Mouse (Mus musculus): ENCODE measurements at regions not wholly inside any gene's neighbourhood (a gene's known extent, or its start where the extent isn't known, plus 50 kb on each side); places are given as distances from the start of the nearest gene placed in this dataset.
"Not testable (repeated sequence)": the region's sequence is repeated elsewhere in the genome, so short reads cannot be mapped to it uniquely, and the experiment has no call there.

DNA sequence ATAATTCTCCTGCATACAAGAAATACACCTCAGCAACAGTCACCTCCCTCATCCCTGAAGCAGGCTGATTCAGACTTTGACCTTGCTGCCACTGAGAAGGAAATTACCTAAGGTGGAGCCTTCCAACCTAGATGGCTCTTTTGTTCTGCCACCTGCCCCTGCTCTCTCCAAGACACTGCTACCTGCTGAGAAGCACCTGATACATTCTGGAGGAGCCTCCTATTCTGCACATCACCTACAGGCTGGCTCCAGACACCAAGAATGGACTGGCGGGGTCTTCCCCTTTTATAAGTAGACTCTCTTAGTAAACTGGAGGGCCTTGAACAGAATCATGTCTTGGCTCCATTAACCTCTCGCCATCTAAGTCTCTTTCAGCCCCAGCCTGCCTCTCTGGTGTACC lies 1149.5 kb upstream of the 2610301B20Rik start:
- WGBS = 92% methylated on average over 2 of the region's 2 CpGs
- H3K9ac ChIP-seq (ENCODE audit: low read depth, low read length); H3K36me3 ChIP-seq (ENCODE audit: control insufficient read depth, insufficient read depth); H3K4me1 ChIP-seq (replicated peaks; ENCODE audit: control insufficient read depth, insufficient read depth, low read length); H3K4me3 ChIP-seq (ENCODE audit: low read depth, low read length); H3K27ac ChIP-seq (ENCODE audit: low read depth, low read length); ATAC-seq; H3K4me2 ChIP-seq (replicated peaks; ENCODE audit: low read depth); H3K9me3 ChIP-seq (ENCODE audit: control insufficient read depth); H3K27me3 ChIP-seq (replicated peaks; ENCODE audit: control insufficient read depth, insufficient read depth, low read length): not testable (repeated sequence)

DNA sequence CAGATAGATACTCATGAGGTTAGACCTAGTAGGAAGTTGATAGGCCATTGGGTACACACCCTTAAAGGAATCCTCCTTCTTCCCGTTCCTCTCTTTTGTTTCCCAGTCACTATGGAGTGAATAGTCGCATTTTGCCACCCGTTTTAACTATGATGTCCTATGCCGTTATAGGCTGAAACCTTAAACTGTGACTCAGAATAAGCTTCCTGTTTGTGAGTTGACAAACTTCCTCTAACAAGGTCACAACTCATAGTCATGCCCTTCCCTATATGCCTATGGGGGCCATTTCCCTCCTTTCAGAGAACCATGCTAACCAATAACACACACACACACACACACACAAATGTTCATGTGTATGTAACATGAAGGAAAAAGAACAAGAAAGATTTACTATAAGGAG lies 1136.6 kb upstream of the 2610301B20Rik start:
- Histone ChIP-seq H3K27me3 (replicated peaks; ENCODE audit: control insufficient read depth, insufficient read depth, low read length) (no peaks in the 10 kb centered on the region), H3K4me3 (ENCODE audit: low read depth, low read length) (no peak overlapping the region), H3K27ac (ENCODE audit: low read depth, low read length) (no peak overlapping the region), H3K9ac (ENCODE audit: low read depth, low read length) (no peak overlapping the region), H3K4me1 (replicated peaks; ENCODE audit: control insufficient read depth, insufficient read depth, low read length) (no peaks in the 10 kb centered on the region), H3K36me3 (ENCODE audit: control insufficient read depth, insufficient read depth) (no peaks in the 10 kb centered on the region), H3K9me3 (ENCODE audit: control insufficient read depth) (no peaks in the 10 kb centered on the region), H3K4me2 (replicated peaks; ENCODE audit: low read depth) (no peak overlapping the region)
- ATAC-seq = no peak
- 86% methylated on average over 4 of the region's 4 CpGs for WGBS
- no peak for TF ChIP-seq CTCF (IDR thresholded peaks at IDR 0.05; ENCODE audit: low read depth)

DNA sequence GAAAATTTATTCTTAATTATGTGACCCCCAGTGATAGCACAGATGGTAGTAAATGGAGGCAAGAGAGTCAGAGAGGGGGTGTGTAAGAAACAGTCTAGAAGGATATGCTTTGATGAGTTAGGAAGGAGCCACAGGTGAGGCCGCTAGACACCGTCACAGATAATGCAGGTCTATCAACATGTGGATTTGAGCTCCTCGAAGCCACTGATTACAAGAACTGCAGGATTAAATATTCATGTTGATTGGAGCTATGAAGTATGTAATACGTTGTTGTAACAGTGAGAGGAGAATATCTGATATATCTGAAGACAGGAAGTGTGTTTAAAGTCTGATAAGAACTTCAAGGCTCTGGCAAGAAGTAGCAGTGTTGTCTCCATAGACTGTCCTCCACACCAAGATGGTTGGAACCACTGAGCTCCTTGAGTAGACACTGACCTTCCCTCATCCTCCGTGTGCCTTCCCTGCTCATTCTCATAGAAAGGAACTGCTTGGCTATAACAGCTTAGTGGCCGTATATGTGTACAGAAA lies 1126.8 kb upstream of the 2610301B20Rik start:
- Histone ChIP-seq H3K4me1 (replicated peaks; ENCODE audit: control insufficient read depth, insufficient read depth, low read length) (no peaks in the 10 kb centered on the region), H3K36me3 (ENCODE audit: control insufficient read depth, insufficient read depth) (no peaks in the 10 kb centered on the region), H3K9me3 (ENCODE audit: control insufficient read depth) (no peaks in the 10 kb centered on the region), H3K27me3 (replicated peaks; ENCODE audit: control insufficient read depth, insufficient read depth, low read length) (no peaks in the 10 kb centered on the region), H3K27ac (ENCODE audit: low read depth, low read length) (no peak overlapping the region), H3K4me2 (replicated peaks; ENCODE audit: low read depth) (no peak overlapping the region), H3K4me3 (ENCODE audit: low read depth, low read length) (no peak overlapping the region), H3K9ac (ENCODE audit: low read depth, low read length) (no peak overlapping the region)
- WGBS = 84% methylated on average over 6 of the region's 6 CpGs
- TF ChIP-seq CTCF (IDR thresholded peaks at IDR 0.05; ENCODE audit: low read depth) = no peak
- no peak for ATAC-seq

DNA sequence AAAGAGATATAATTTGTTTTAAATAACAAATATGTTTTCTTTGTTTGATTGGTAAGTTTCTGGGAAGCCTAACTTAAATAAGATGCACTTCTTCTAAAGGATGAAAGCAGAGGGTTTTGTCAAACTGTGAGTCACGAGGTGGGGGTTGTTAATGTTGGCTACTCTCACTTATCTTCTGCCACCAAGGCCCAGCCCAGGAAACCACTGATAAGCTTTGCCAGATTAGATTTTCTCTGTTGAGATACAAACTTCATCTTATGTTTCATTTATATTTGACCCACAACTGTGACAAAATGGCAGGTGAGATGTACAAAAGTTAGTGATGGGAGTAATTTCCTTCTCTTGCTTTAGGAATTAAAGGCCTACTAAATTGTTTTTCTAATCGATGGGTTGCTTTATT lies 1126.2 kb upstream of the 2610301B20Rik start:
- Histone ChIP-seq H3K36me3 (ENCODE audit: control insufficient read depth, insufficient read depth) (no peaks in the 10 kb centered on the region), H3K9ac (ENCODE audit: low read depth, low read length) (no peak overlapping the region), H3K27me3 (replicated peaks; ENCODE audit: control insufficient read depth, insufficient read depth, low read length) (no peaks in the 10 kb centered on the region), H3K4me1 (replicated peaks; ENCODE audit: control insufficient read depth, insufficient read depth, low read length) (no peaks in the 10 kb centered on the region), H3K4me2 (replicated peaks; ENCODE audit: low read depth) (no peak overlapping the region), H3K27ac (ENCODE audit: low read depth, low read length) (no peak overlapping the region), H3K4me3 (ENCODE audit: low read depth, low read length) (no peak overlapping the region), H3K9me3 (ENCODE audit: control insufficient read depth) (no peaks in the 10 kb centered on the region)
- WGBS = 64% methylated on average over 2 of the region's 2 CpGs
- no peak for TF ChIP-seq CTCF (IDR thresholded peaks at IDR 0.05; ENCODE audit: low read depth)
- no peak for ATAC-seq

DNA sequence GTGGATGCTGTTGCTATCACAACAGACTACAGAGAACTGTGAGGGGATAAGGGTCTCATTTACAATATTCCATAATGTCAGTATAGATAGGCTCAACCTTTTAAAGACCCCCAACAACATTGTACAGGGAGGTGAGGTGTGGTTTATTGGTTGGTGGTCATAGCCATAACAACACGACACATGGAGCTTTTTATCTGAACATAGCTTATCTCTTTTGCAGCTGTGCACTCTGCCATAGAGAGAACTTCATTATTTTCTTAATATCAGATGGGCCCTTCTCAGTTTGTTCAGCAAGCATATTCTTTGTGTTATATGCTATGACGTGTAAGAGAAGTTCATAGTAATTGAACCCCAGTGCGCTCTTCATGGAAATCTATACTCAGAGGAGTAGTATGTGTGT lies 1124.4 kb upstream of the 2610301B20Rik start:
- Histone ChIP-seq H3K4me2 (replicated peaks; ENCODE audit: low read depth) (no peak overlapping the region), H3K9ac (ENCODE audit: low read depth, low read length) (no peak overlapping the region), H3K27me3 (replicated peaks; ENCODE audit: control insufficient read depth, insufficient read depth, low read length) (no peaks in the 10 kb centered on the region), H3K4me1 (replicated peaks; ENCODE audit: control insufficient read depth, insufficient read depth, low read length) (no peaks in the 10 kb centered on the region), H3K4me3 (ENCODE audit: low read depth, low read length) (no peak overlapping the region), H3K27ac (ENCODE audit: low read depth, low read length) (no peak overlapping the region), H3K9me3 (ENCODE audit: control insufficient read depth) (no peaks in the 10 kb centered on the region), H3K36me3 (ENCODE audit: control insufficient read depth, insufficient read depth) (no peaks in the 10 kb centered on the region)
- ATAC-seq = no peak
- TF ChIP-seq CTCF (IDR thresholded peaks at IDR 0.05; ENCODE audit: low read depth) = no peak
- 84% methylated on average over 3 of the region's 3 CpGs for WGBS

DNA sequence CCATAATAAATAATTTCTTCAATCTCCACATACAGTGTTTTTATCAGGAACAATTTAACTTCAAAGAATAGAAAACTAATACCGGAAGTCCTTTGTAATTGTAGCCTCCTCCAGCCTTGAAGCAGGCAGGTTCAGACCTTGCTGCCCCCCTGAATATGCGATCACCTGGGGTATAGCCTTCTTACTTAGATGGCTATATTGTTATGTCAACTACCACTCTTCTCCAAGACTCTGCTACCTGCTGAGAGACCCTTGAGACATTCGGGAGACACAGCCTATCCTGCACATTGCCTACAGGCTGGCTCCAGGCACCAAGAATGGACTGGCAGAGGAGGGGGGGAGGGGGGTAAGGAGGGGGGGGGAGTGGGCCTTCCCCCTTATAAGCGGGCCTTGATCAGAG lies 1123.9 kb upstream of the 2610301B20Rik start:
- Histone ChIP-seq H3K27me3 (replicated peaks; ENCODE audit: control insufficient read depth, insufficient read depth, low read length) (no peaks in the 10 kb centered on the region), H3K4me3 (ENCODE audit: low read depth, low read length) (no peak overlapping the region), H3K4me2 (replicated peaks; ENCODE audit: low read depth) (no peak overlapping the region), H3K9me3 (ENCODE audit: control insufficient read depth) (no peaks in the 10 kb centered on the region), H3K4me1 (replicated peaks; ENCODE audit: control insufficient read depth, insufficient read depth, low read length) (no peaks in the 10 kb centered on the region), H3K36me3 (ENCODE audit: control insufficient read depth, insufficient read depth) (no peaks in the 10 kb centered on the region), H3K9ac (ENCODE audit: low read depth, low read length) (no peak overlapping the region), H3K27ac (ENCODE audit: low read depth, low read length) (no peak overlapping the region)
- no peak for ATAC-seq
- WGBS = 90% methylated on average over 4 of the region's 4 CpGs
- no peak for TF ChIP-seq CTCF (IDR thresholded peaks at IDR 0.05; ENCODE audit: low read depth)

DNA sequence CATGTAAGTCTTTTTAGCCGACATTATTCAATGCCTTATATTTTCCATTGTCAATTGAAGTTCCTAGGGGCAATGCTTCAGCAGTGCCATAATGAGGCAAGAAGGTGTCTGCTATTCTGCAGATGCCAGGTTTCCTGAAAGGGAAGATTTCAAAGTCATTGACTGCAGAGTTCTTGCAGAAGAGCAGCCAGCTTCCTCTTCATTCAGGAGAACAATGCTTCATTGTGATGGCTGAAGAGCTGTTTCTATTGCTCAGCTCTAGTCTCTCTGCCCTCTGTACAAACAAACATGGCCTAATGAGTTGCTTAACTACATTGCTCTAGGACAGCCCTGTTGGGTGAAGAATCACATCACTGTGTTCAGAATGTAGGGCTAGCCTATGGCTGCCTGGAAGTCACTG lies 1111.0 kb upstream of the 2610301B20Rik start:
- Histone ChIP-seq H3K9ac (ENCODE audit: low read depth, low read length) (no peak overlapping the region), H3K4me3 (ENCODE audit: low read depth, low read length) (no peak overlapping the region), H3K4me1 (replicated peaks; ENCODE audit: control insufficient read depth, insufficient read depth, low read length) (no peaks in the 10 kb centered on the region), H3K36me3 (ENCODE audit: control insufficient read depth, insufficient read depth) (no peaks in the 10 kb centered on the region), H3K9me3 (ENCODE audit: control insufficient read depth) (no peaks in the 10 kb centered on the region), H3K27me3 (replicated peaks; ENCODE audit: control insufficient read depth, insufficient read depth, low read length) (no peaks in the 10 kb centered on the region), H3K4me2 (replicated peaks; ENCODE audit: low read depth) (no peak overlapping the region), H3K27ac (ENCODE audit: low read depth, low read length) (no peak overlapping the region)
- no peak for ATAC-seq
- 65% methylated on average over 1 of the region's 1 CpGs for whole genome bisulfite sequencing
- TF ChIP-seq CTCF (IDR thresholded peaks at IDR 0.05; ENCODE audit: low read depth) = no peak

All from intestine, postnatal 0 days (tissue).